Mouse (Mus musculus): ENCODE results near the gene Psme3.

DNA sequence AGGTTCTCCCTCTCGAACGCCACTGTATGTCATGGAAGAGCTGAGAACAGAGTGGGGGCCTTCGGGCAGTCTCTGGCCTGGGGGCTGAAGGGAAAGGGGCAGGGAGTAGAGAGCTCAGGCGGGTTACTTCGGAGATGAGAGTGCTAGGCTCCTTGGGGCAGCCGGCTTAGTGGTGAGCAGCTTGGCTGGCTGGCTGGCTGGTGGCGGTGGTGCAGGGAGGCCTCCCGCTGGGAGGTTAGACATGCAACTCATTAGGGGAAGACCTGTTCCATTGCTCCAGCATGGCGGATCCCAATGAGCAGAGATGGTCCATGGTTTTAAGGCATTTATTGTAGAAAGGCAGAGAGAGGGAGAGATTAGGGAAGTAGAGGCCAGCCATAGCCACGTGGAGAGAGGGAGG, 18.0 kb downstream of the Psme3 start:
- TF ChIP-seq CTCF (IDR thresholded peaks at IDR 0.05; ENCODE audit: control insufficient read depth, insufficient read depth, insufficient read length) (no peak), MYOD1 (IDR thresholded peaks at IDR 0.05; ENCODE audit: control insufficient read depth, insufficient read length, low read depth) (no peak)

Measured in C2C12 (cell line).